Mouse (Mus musculus): Measurements from ENCODE around the gene Asb13.

The Asb13 gene

GRCm38 (mm10) chr13:3633895-3634811, at the start of gene Asb13:
Gene Asb13, plus strand, starts transcription at chr13:3634032.
- DNase-seq = peak; percentile 86

- no peak for DNase-seq
Observed at GRCm38 (mm10) chr13:3590789-3591188, 43.0 kb upstream of the Asb13 start.

GRCm38 (mm10) chr13:3594311-3594710, 39.5 kb upstream of the Asb13 start:
- no peak for DNase-seq

GRCm38 (mm10) chr13:3596232-3596631, 37.6 kb upstream of the Asb13 start:
- DNase-seq = no peak

- DNase-seq = no peak
Observed at GRCm38 (mm10) chr13:3609780-3610117, 24.1 kb upstream of the Asb13 start.

- peak; percentile 48 for DNase-seq
Observed at GRCm38 (mm10) chr13:3610118-3610794, 23.6 kb upstream of the Asb13 start.

- DNase-seq = peak; percentile 99
Observed at GRCm38 (mm10) chr13:3610795-3611438, 22.9 kb upstream of the Asb13 start, which contains the start of gene Fam208b. Gene Fam208b, minus strand, starts transcription at chr13:3611108.

- DNase-seq = no peak
Observed at GRCm38 (mm10) chr13:3627139-3627538, 6.7 kb upstream of the Asb13 start.

- no peak for DNase-seq
Observed at GRCm38 (mm10) chr13:3628102-3628501, 5.7 kb upstream of the Asb13 start.

GRCm38 (mm10) chr13:3632551-3632950, 1.3 kb upstream of the Asb13 start:
- DNase-seq = no peak

- no peak for DNase-seq
Observed at GRCm38 (mm10) chr13:3633131-3633530, 701 bp upstream of the Asb13 start.

- DNase-seq = no peak
Observed at GRCm38 (mm10) chr13:3635076-3635475, 1.2 kb downstream of the Asb13 start.

- DNase-seq = peak; percentile 36
Observed at GRCm38 (mm10) chr13:3636797-3637196, 3.0 kb downstream of the Asb13 start.

- peak; percentile 56 for DNase-seq
Observed at GRCm38 (mm10) chr13:3642049-3642448, 8.2 kb downstream of the Asb13 start.

- DNase-seq = no peak
Observed at GRCm38 (mm10) chr13:3642538-3642937, 8.7 kb downstream of the Asb13 start.

- DNase-seq = peak; percentile 36
Observed at GRCm38 (mm10) chr13:3644871-3645270, 11.0 kb downstream of the Asb13 start.

- DNase-seq = no peak
Observed at GRCm38 (mm10) chr13:3645919-3646318, 12.1 kb downstream of the Asb13 start.

- DNase-seq = no peak
Observed at GRCm38 (mm10) chr13:3646566-3646965, 12.7 kb downstream of the Asb13 start.

GRCm38 (mm10) chr13:3650569-3650968, 16.7 kb downstream of the Asb13 start:
- DNase-seq = no peak

GRCm38 (mm10) chr13:3654432-3654831, 20.6 kb downstream of the Asb13 start:
- DNase-seq = no peak

GRCm38 (mm10) chr13:3659163-3660160, 25.6 kb downstream of the Asb13 start:
- no peak for DNase-seq

GRCm38 (mm10) chr13:3664241-3664640, 30.4 kb downstream of the Asb13 start:
- no peak for DNase-seq

Measured in lung, postnatal 10 days (tissue).